Mouse (Mus musculus) cerebellum, adult (tissue): ENCODE measurements at regions not wholly inside any gene's neighbourhood (a gene's known extent, or its start where the extent isn't known, plus 50 kb on each side); places are given as distances from the start of the nearest gene placed in this dataset.
A peak's percentile ranks its signal among the peaks of the same experiment; 100 is the strongest.

Experiments used
- ATAC-seq: cut with Nextera tagmentation; 2 replicates; pipeline ENCODE4 v1.9.2; 2017; ENCODE audit warnings: mild to moderate bottlenecking, moderate library complexity, mixed read lengths; ENCODE audit not compliant: insufficient number of reproducible peaks, low FRiP score, low TSS enrichment

DNA sequence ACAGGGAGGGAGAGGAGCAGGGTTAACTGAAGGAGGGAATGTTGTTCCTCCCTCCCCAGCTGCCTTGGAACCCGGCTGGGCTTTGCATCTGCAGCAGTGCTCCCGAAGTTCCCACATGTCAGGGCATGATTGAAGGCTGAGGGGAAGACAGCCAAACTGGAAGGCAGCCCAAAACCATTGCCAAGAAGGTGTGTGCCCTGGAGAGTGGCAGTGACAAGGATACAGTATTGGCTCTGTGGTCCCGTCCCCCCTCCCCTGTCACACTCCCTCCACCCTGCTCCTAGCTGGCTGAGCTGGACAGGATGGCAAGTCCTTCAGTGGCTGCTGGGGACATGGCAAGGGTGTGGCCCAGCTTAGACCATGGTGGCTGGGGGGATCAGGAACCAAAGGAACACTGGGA lies 79.1 kb downstream of the Cyp26b1 start:
- no peak for ATAC-seq

DNA sequence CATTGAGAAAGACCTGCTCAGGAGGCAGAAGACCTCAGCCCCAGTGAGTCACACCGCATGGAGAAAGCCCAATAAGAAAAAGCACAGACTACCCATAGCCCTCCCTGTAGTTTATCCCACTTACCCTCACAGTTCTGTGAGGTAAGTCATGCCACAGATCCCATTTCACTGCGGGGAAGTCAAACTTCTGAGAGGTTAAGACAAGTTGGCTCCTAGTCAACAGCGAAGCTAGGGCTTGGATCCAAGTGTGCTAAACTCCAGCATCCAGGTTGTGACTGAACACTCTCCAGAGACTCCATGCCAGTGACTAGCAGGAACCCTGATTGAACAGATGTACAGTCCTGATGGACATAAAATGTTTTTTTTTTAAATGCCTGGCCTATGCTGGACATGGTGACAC lies 85.1 kb downstream of the Cyp26b1 start:
- ATAC-seq: no peak

DNA sequence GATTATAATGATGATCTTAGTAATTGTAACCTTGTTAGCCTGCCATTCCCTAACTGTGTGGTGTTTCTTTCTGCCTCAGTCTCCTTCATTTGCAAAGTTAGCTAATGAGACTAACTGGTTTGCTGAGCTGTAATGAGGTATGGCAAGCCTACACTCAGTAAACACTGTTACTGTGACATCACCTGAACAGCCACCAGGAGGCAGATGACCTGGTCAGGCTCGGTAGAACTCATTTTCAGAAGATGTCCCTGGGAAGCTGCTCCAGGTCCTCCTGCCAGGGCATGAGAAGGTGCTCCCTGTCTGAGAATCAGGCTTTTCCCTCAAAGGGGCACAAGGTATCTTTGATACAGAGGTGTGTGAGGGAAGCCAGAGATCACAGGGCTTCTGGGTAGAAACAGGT lies 87.0 kb downstream of the Cyp26b1 start:
- no peak for ATAC-seq

DNA sequence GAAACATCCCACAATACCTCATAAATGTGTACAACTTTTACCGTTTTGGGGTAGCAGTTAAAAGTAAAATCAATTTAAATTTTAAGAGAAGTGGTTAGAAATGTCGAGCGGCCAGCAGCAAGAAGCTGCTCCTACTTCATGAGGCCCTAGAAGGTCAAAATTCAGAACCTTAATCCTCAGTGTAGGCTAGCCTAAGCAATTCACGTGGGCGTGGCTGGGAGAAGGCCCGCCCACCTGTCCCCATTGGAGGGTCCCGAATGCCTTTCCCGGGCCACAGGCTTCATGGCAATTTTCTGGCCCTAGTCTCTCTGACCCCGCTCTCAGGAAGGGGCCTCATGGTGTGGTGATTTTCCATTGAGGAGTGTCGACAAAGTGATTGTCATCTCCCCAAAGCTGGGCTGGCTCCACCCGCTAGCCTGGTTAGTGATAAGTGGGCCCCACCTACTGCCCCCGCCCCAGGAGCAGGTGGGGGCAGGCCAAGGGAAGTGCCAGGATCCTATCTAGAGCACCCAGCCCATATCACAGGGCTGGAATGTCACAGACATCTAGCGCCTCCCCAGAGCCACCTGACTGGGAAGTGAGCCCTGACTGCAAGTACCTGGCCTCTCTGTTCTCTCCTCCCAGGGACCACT lies 93.3 kb downstream of the Cyp26b1 start:
- no peak for ATAC-seq

DNA sequence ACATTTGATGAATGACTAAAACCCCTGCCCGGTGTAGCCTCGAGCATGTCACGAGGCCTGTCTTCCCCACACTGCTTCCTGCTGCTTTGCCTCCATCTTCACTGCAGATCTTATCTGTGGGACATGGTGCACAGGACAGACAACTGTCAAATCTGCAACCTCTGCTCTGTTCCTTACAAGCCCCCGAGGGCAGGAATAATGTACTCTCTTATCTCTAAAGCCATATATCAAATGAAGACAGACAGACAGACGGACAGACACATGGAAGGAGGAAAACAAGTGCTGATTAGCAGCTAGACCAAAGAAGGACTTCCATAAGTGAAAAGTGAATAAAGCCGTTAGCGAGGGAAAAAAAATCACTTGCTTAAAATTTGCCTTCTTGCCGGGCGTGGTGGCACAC lies 95.6 kb downstream of the Cyp26b1 start:
- ATAC-seq: no peak

DNA sequence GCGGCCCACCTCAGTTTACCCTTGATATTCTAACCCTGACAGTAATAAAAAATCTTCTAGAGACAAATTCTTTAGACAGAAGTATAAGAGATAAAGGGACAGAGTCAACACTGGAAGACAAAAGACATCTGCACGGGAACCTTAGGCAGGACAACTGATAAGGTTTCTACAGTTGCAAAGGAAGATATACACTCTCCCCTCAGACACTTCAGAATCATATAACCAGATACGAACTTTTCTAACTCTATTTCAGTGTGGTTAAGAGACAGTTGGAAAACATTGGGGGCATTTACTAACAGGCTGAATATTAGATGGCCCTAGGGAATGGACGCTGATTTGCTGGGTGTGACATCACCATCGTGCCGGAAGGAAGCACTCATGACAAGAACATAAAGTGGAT lies 100.0 kb downstream of the Cyp26b1 start:
- ATAC-seq: no peak

DNA sequence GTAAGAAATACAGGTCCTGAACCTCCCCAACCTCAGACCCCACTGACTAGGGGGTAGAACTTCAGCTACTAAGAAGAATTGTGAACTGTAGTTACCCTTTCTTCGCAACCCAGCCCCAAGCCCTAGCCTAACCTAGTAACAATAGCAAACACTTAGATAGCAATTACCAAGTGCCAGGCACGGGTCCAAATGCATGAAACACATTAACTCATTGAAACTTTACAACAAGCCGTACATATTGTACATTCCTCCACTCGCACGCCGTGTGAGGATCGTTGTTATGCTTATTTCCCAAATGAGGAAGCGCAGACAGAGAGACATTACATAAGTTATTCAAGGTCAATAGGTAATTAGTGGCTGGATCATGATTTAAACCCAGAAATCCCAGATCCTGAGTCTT lies 100.5 kb downstream of the Cyp26b1 start:
- no peak for ATAC-seq

DNA sequence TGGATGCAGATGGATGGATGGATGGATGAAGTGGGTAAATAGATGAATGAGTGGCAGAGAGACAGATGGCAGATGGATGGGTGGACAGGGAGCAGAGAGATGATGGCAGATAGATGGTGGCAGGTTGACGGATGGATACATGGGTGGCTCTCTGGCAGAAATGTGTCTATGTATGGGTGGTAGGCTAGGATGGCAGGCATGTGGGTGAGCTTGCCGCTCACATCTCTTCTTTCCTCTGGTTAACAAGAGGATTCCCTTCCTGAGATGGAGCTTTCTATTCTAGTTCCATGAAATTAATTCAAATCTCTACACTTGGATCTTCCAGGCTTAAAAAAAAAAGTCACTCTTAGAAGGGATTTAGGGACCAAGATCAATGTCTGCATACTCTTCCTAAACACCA lies 101.1 kb downstream of the Cyp26b1 start:
- ATAC-seq: no peak

DNA sequence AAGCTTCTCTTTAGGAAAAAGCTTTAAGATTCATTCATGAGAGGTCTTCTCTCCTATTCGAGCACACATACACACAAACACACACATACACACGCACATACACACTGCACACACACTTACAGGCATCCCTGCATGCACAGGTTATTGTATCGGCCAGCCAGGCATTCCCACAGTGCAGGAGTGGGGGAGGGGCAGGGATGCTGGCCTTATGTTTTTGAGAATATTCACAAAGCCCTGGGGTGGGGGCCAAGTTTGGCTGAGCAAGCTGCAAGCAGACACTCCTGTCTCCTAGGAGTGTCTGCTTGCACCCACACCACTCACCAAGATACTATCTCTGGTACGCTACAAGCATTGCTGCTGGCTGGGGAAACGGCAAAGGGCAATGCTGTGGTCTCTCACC lies 102.6 kb downstream of the Cyp26b1 start:
- no peak for ATAC-seq

DNA sequence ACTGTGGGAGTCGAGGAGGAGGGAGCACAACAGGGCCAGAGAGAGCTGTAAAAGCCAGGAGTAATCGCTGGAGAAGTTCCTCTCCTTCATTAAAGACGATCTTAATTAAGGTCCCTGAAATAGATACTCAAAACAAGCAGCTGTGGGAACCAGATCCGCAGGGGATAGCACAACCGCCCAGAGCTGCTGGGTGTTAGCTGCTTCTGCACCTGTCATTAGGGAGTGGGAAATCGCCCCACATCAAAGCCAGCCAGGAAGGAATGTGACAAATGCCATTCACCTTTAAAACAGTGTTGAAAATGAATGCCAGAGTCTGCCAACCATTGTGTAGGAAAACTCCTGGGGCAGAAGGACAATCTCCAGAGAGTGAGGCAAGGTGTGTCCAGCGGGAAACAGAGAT lies 112.5 kb downstream of the Cyp26b1 start:
- no peak for ATAC-seq

DNA sequence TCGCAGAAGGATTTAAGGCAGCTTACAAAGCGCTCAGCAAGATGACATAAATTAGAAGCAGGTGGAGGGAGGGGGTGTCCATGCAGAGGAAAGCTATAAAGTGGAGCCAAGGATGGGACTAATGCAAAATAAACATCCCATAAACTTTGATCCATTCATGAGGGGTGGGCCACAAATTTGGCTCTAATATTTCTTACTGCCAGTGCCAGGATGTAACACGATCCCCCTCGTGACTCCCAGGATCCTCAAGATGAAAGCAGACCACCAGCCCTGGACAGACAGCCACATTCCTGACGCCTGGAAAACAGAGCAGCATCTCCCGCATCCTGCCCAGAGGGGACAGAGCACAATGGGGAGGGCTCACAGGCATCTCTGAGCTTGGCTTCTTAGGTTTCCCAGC lies 116.6 kb downstream of the Cyp26b1 start:
- no peak for ATAC-seq

DNA sequence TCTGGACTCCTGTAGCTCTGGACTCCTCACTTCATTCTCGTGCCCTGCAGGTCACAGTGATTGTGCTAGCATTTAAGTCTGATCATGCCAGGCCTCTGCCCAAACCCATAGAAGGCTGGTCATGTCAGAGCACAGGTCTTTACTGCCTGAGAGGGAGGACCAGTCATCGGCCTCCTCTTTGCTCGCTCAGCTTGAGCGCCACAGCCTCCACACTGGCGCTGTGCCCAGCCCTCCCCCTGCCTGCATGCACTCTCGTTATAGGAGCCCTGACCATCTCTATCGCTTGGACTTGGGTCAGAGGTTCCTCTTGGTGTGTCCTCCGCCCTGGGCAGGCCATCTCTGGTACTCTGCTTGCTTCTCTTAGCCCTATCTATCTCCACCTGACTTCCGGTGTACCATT lies 117.2 kb downstream of the Cyp26b1 start:
- no peak for ATAC-seq

DNA sequence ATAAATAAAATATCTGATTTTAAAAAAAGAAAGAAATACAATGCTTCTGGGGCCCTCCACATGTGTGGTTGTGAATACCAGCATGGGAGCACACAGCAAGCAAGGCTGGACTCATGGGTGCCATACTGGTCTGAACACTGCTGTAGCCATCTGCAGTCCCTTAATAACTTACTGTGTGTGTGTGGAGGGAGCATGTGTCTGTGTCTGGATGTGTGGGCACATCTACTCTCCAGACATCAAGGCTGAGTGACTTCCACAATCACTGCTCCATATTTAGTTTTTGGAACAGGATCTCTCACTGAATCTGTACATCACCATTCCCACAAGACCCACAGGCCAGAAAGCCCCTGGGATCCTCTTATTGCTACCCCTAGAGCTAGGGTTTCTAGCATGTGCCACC lies 118.9 kb downstream of the Cyp26b1 start:
- ATAC-seq: no peak

DNA sequence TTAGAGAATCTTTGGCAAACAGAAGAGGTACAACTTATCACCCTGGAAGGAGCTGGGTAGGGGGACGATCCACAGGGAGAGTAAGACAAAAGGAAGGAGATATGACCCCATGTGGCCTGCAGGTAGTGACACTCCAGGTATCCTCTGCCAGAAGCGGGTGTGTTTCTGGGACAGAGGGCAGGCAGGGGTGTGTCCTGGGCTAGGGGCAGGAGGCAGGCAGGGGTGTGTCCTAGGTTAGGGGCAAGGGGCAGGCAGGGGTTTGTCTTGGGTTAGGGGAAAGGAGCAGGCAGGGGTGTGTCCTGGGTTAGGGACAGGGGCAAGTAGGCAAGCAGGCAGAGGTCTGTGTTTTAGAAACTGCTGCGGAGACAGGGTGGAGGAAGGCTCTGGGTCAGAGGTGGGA lies 120.5 kb downstream of the Cyp26b1 start:
- no peak for ATAC-seq

DNA sequence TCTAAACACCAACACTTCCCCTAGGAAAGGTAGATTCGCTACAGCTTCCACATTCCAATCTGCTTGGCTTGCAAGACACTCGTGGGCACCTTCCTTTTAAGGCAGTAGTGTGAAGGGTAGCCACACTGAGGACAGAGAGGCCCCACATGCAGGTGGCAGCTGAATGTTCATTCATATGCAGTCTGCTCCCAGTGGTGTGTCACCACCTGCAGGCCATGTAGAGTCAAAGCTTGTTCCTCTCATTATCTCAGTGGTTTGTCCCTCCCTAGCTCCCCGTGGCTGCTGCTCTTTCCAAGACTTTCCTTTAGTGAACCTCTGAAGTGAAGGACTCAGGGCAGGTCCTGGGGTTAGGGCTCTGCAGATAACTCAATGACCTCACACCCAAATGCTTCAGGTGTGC lies 121.4 kb downstream of the Cyp26b1 start:
- ATAC-seq: no peak

DNA sequence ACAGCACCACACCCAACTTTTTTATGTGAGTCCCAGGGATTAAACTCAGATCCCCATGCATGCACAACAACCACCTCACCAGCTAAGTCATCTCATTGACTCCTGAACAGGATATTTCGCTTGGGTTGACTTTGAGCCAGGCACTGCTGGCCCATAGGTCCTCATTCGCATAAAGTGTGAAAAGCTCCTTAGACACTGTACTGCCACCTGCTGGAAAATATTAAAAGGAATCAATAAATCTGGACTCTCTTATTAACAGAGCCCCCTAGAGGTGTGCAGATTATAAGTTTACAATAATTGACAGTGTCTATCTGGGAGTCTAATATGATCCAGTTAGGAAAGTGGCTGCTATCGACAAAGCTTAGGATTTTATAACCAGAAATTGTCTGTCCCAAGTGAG lies 126.4 kb downstream of the Cyp26b1 start:
- ATAC-seq: no peak

DNA sequence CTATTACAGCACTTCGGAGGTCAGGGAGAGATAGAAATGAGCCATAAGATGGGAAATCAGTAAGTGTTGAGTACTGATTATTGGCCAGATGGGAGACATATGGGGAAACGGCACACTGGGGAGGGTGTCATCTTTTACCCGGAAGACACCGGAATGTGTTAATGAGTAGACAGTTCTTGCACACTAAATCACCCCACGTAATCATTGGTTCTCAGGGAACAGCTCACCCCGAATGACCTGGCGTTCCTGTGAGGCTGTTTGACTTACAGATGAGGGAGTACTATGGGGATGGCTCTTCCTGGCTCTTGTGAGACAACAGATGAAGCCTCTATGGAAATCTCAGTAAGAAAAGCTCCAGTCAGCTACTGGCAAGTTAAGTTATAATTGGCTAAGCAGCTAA lies 127.5 kb downstream of the Cyp26b1 start:
- ATAC-seq: peak; percentile 15; the same call in 1 of the 2 replicates

DNA sequence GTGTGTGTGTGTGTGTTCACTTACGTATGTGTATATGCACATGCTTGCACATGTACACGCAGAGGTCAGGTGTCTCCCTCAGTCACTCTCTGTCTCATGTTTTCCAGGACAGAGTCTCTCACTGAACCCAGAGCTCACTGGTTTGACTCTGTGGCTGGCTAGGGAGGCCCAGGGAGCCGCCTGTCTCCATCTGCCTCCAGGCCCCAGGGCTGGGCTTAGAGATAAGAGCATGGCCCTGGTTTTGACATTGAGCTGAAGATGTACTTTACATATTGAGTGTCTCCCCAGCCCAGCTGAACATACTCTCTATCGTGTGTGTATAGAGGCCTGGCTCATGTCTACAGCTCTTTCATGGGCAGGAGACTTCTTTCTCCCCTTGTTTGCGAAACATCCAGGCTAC lies 128.1 kb downstream of the Cyp26b1 start:
- no peak for ATAC-seq

DNA sequence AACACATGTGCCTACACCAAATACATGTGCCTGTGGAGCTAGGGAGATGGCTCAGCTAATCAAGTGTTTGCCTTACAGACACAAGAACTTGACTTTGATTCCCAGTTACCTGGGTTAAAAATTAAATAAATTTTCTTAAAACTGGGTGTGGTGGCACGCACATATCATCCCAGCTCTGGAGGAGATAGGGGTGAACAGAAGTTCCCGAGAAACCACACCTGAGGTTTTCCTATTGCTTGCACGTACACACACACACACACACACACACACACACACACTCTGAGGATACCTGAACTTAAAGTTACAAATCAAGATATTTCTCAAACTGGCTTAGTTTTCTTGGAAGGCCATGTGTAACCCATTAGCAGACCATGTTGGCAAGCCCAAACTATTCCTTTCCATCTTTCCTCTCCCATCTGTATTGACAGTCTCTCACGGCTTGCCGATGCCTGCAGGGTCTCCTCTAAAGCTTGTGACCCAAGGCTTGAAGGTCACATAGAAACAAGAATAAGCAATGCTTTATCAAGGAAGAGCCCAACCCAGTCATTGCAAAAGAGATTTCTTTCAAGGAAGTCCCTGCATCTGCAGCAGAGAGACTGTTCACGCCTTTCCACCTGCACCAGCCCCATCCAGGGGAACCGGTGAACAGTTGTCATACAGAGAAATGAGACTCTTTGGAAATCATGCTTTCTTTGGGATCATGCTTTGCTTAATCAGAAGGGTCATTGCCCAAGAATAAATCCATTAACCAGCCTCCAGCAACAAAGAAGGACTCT lies 129.9 kb downstream of the Cyp26b1 start:
- no peak for ATAC-seq

DNA sequence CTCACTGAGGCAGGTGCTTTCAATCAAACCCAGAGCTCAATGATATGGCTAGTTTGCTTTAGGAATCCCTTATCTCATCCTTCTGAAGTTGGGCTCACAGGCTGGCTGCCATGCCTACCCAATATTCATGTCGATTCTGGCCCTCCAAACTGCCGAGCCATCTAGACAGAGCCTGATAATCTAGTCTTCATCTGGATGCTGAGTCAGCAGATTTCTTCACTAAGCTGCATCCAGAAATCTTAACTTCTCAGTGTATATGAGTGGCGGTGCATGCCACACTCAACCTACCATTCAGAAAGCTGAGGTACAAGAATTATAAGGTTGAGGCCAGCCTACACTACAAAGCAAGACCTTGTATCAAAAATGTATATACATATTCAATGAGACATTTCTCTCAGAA lies 136.9 kb downstream of the Cyp26b1 start:
- no peak for ATAC-seq

DNA sequence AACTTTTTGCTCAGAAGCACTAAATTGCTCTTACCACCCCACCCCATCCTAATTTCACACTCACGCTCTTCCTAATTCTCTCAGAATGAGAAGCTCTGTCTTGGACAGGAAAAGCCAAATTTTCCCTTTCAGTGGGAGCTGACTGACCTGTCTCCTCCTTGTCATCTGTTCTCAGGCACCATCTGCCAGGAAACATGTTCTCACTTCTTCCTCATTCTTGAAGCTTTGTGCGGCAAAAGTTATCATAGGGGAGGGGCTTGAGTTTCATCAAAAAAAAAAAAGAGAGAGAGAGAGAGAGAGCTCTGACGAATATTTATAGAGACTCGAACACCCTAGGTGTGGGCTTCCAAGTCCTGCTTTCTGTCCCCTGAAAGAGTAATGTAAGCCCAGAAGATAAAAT lies 148.6 kb downstream of the Cyp26b1 start:
- no peak for ATAC-seq

DNA sequence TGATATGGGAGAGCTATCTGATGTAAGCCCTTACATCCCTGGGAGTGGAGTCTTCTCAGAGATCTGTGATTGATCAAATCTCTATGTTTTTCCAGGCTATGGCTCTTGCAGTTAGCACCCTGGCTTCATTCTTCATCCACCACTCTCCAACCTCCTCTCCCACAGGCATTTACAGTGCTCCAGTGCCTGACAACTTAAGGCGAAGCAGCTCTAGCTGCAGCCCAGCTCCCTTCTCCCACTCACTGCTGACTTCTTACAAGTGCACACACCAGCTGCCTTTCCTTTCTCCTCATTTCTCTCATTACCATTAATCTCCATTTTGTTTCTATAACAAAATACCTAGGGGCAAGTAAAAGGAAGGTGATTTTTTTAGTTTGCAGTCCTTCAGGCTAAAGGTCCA lies 151.0 kb downstream of the Cyp26b1 start:
- no peak for ATAC-seq
